40 mouse cellular contexts compared by ENCODE assay signal in the genomic region with DNA sequence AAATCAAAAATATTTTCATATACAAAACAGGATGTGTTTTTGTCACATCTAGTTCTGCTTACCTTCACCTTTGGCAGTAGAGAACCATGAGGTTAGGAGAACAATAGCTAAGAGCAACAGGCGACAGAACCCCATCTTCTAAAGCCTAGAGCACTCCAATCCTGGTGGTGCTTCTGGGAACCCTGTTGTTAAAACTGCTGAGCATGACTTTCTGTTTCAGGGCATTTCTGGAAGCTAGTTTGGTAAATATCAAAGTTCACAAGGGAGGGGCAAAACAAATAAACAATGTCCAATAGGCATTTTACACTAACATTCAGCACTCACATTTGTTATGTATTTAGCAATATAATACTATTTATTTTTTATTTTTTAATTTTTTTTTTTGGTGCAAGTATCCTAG. TPM values are rescaled to one million over a fixed set of nuclear protein-coding genes. Genes with fewer than 3 reads are reported as not detected.
"Had no signal": no experiment of that assay in that cellular context is flagged by ENCODE, and none has a peak within 500 bp of the region (broad histone marks: within the 10 kb centered on the region; RNA-seq: fewer than 3 reads in every experiment).

Gene Cfhr1, minus strand, starts transcription at position 249 of the 400 bp plus-strand sequence.

- H3K4me1 ChIP-seq: heart, embryonic 13.5 days; heart, embryonic 15.5 days; hindbrain, embryonic 13.5 days; hindbrain, embryonic 15.5 days; kidney, embryonic 15.5 days; limb, embryonic 13.5 days; limb, embryonic 15.5 days had no signal

- DNase-seq: forebrain, postnatal 0 days; gastrocnemius, postnatal 14 days; gastrocnemius, postnatal 36 days; heart, adult 11 months; heart, adult 2 months; heart, postnatal 14 days; heart, postnatal 36 days; kidney, adult 11 months; kidney, adult 8-10 months; kidney, postnatal 10 days; kidney, postnatal 25 days; layer of hippocampus, adult 9-11 months; layer of hippocampus, postnatal 36 days; left cerebral cortex, postnatal 4 days had no signal

- H3K9ac ChIP-seq: forebrain, postnatal 0 days; heart, embryonic 13.5 days; heart, embryonic 15.5 days; hindbrain, embryonic 13.5 days; hindbrain, embryonic 15.5 days; kidney, embryonic 15.5 days; limb, embryonic 13.5 days; limb, embryonic 15.5 days; liver, embryonic 14.5 days had no signal

- H3K27ac ChIP-seq: heart, adult 2 months; heart, embryonic 13.5 days; heart, embryonic 15.5 days; hindbrain, embryonic 13.5 days; hindbrain, embryonic 15.5 days; hindbrain, postnatal 0 days; kidney, embryonic 15.5 days; limb, embryonic 13.5 days; limb, embryonic 15.5 days; liver, embryonic 14.5 days had no signal

- H3K9me3 ChIP-seq: heart, embryonic 15.5 days; hindbrain, embryonic 13.5 days; hindbrain, embryonic 15.5 days; kidney, embryonic 15.5 days; limb, embryonic 13.5 days; limb, embryonic 15.5 days had no signal

- H3K27me3 ChIP-seq: heart, embryonic 13.5 days; heart, embryonic 15.5 days; hindbrain, embryonic 13.5 days; hindbrain, embryonic 15.5 days; kidney, embryonic 15.5 days; limb, embryonic 13.5 days; limb, embryonic 15.5 days had no signal

- ATAC-seq: forebrain, postnatal 0 days; hindbrain, postnatal 0 days; intestine, embryonic 16.5 days had no signal

- H3K4me2 ChIP-seq: heart, embryonic 11.5 days; heart, embryonic 13.5 days; heart, embryonic 15.5 days; hindbrain, embryonic 13.5 days; hindbrain, embryonic 15.5 days; kidney, embryonic 15.5 days; limb, embryonic 13.5 days; limb, embryonic 15.5 days had no signal

- H3K36me3 ChIP-seq: heart, embryonic 13.5 days; heart, embryonic 15.5 days; hindbrain, embryonic 13.5 days; hindbrain, embryonic 15.5 days; kidney, embryonic 15.5 days; limb, embryonic 13.5 days; limb, embryonic 15.5 days had no signal

- H3K4me3 ChIP-seq: heart, adult 2 months; heart, embryonic 13.5 days; heart, embryonic 15.5 days; hindbrain, embryonic 13.5 days; hindbrain, embryonic 15.5 days; kidney, embryonic 15.5 days; limb, embryonic 13.5 days; limb, embryonic 15.5 days had no signal

RNA-seq across cellular contexts. Expression of gene Cfhr1, which starts in this region (rescaled TPM):
- total RNA-seq: forebrain, postnatal 0 days; gastrocnemius, adult 18-20 months; gastrocnemius, adult 8-10 months; gastrocnemius, postnatal 14 days; gastrocnemius, postnatal 36 days; heart, adult 2 months; heart, postnatal 14 days; heart, postnatal 36 days; hematopoietic stem cell, adult 5-6 weeks; hindbrain, postnatal 0 days; layer of hippocampus, adult 18-20 months; layer of hippocampus, adult 8-10 months; layer of hippocampus, postnatal 14 days; layer of hippocampus, postnatal 36 days; left cerebral cortex, adult 18-20 months; left cerebral cortex, adult 8-10 months; left cerebral cortex, postnatal 10 days; left cerebral cortex, postnatal 25 days; left cerebral cortex, postnatal 4 days had no signal
- polyA plus RNA-seq: forebrain, postnatal 0 days; heart, adult 2 months; heart, embryonic 11.5 days; heart, embryonic 13.5 days; heart, embryonic 15.5 days; heart, postnatal 0 days; hindbrain, embryonic 11.5 days; hindbrain, embryonic 13.5 days; hindbrain, embryonic 15.5 days; hindbrain, postnatal 0 days; intestine, embryonic 14.5 days; kidney, embryonic 15.5 days; large intestine, adult 2 months; limb, embryonic 11.5 days; limb, embryonic 13.5 days; limb, embryonic 15.5 days had no signal
